In genomic region chr5:5657932-5658331, GRCm38 (mm10) we compare ENCODE assay signal across 16 mouse cellular contexts. TPM values are rescaled to one million over a fixed set of nuclear protein-coding genes. Genes with fewer than 3 reads are reported as not detected.
"Had no signal": no experiment of that assay in that cellular context is flagged by ENCODE, and none has a peak within 500 bp of the region (broad histone marks: within the 10 kb centered on the region; RNA-seq: fewer than 3 reads in every experiment).

No protein-coding gene starts in this region.

- H3K27ac ChIP-seq: liver, embryonic 14.5 days; lung, embryonic 15.5 days; macrophage; midbrain, embryonic 13.5 days; midbrain, embryonic 15.5 days; neural tube, embryonic 12.5 days; stomach, embryonic 15.5 days had no signal

- H3K9ac ChIP-seq: liver, embryonic 14.5 days; lung, embryonic 15.5 days; midbrain, embryonic 13.5 days; midbrain, embryonic 15.5 days; neural tube, embryonic 12.5 days; stomach, embryonic 15.5 days had no signal

- ATAC-seq: midbrain, embryonic 13.5 days; midbrain, embryonic 15.5 days had no signal

- H3K36me3 ChIP-seq: lung, embryonic 15.5 days; midbrain, embryonic 13.5 days; midbrain, embryonic 15.5 days; neural tube, embryonic 12.5 days; stomach, embryonic 15.5 days had no signal

- H3K9me3 ChIP-seq: lung, embryonic 15.5 days; megakaryocyte, embryonic 14.5 days; midbrain, embryonic 13.5 days; midbrain, embryonic 15.5 days; neural tube, embryonic 12.5 days; stomach, embryonic 15.5 days had no signal

- H3K27me3 ChIP-seq: lung, embryonic 15.5 days; midbrain, embryonic 15.5 days; neural tube, embryonic 12.5 days; stomach, embryonic 15.5 days had no signal

- H3K4me1 ChIP-seq: lung, embryonic 15.5 days; megakaryocyte, embryonic 14.5 days; neural tube, embryonic 12.5 days; stomach, embryonic 15.5 days had no signal

- DNase-seq: lung, adult 2 months; lung, postnatal 14 days; lung, postnatal 36 days; right cerebral cortex, postnatal 14 days; thymus, adult 2 months; thymus, postnatal 25 days; thymus, postnatal 4 days had no signal

- H3K4me3 ChIP-seq: lung, embryonic 15.5 days; megakaryocyte, embryonic 14.5 days; midbrain, embryonic 13.5 days; midbrain, embryonic 15.5 days; neural tube, embryonic 12.5 days; stomach, embryonic 15.5 days had no signal

- H3K4me2 ChIP-seq: lung, embryonic 15.5 days; midbrain, embryonic 11.5 days; midbrain, embryonic 13.5 days; midbrain, embryonic 15.5 days; neural tube, embryonic 12.5 days; stomach, embryonic 15.5 days had no signal

RNA-seq across cellular contexts. Expression of gene Cfap69, which starts 6.1 kb away (rescaled TPM):
- polyA plus RNA-seq: macrophage had no signal

RNA-seq across cellular contexts. Expression of gene Steap2, which starts 36.4 kb away (rescaled TPM):
- polyA plus RNA-seq: macrophage had no signal
